Comparison of ENCODE assay signal across 24 mouse cellular contexts in the genomic region with DNA sequence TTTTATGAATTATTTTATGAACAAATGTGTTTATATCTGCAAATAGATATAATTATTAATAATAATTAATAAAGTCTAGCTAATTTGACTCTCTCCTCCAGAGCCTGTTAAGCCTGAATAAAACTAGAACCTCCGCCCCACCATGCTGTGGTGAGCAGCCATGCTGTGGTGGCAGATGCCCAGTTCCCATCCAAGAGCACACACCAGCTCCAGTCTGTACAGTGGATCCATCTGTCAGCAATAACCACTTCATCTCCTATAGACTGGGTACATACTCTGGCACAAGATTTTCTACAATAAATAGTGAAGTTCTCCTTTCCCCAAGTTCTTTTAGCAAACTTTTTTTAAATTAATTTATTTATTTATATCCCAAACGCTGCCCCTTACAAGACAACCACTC. TPM values are rescaled to one million over a fixed set of nuclear protein-coding genes. Genes with fewer than 3 reads are reported as not detected.
"Had no signal": no experiment of that assay in that cellular context is flagged by ENCODE, and none has a peak within 500 bp of the region (broad histone marks: within the 10 kb centered on the region; RNA-seq: fewer than 3 reads in every experiment).

No protein-coding gene starts in this region.

- H3K27ac ChIP-seq: neural tube, embryonic 13.5 days; neural tube, embryonic 15.5 days; stomach, embryonic 15.5 days; stomach, postnatal 0 days had no signal

- H3K9me3 ChIP-seq: neural tube, embryonic 13.5 days; neural tube, embryonic 15.5 days; stomach, embryonic 15.5 days had no signal

- H3K4me2 ChIP-seq: neural tube, embryonic 13.5 days; neural tube, embryonic 15.5 days; stomach, embryonic 15.5 days had no signal

- DNase-seq: retina, postnatal 1 day; right cerebral cortex, adult 18-20 months; right cerebral cortex, postnatal 14 days; right cerebral cortex, postnatal 25 days; right cerebral cortex, postnatal 4 days; spleen, adult 18-20 months; thymus, adult 18-20 months; thymus, adult 2 months; thymus, postnatal 14 days; thymus, postnatal 25 days; thymus, postnatal 36 days; thymus, postnatal 4 days had no signal

- H3K27me3 ChIP-seq: neural tube, embryonic 13.5 days; neural tube, embryonic 15.5 days; stomach, embryonic 15.5 days had no signal

- H3K4me3 ChIP-seq: neural tube, embryonic 13.5 days; neural tube, embryonic 15.5 days; stomach, embryonic 15.5 days had no signal

- H3K9ac ChIP-seq: neural tube, embryonic 13.5 days; neural tube, embryonic 15.5 days; stomach, embryonic 15.5 days had no signal

- H3K36me3 ChIP-seq: neural tube, embryonic 13.5 days; neural tube, embryonic 15.5 days; stomach, embryonic 15.5 days had no signal

- H3K4me1 ChIP-seq: neural tube, embryonic 13.5 days; neural tube, embryonic 15.5 days; stomach, embryonic 15.5 days had no signal

RNA-seq across cellular contexts. Expression of a gene that starts 10.7 kb away (rescaled TPM):
- polyA plus RNA-seq: neural tube, embryonic 13.5 days; neural tube, embryonic 14.5 days; neural tube, embryonic 15.5 days; small intestine, adult 2 months; spleen, adult 2 months; stomach, embryonic 14.5 days; stomach, embryonic 15.5 days; stomach, embryonic 16.5 days; stomach, postnatal 0 days; testis, adult 2 months; thymus, adult 2 months; thymus, postnatal 0 days; urinary bladder, adult 2 months had no signal
